Mouse (Mus musculus) megakaryocyte-erythroid progenitor cell, adult 5-6 weeks (primary cell): ENCODE data around the gene Ammecr1. TPM values are rescaled to one million over a fixed set of nuclear protein-coding genes. Genes with fewer than 3 reads are reported as not detected.

ENCODE experiments used
- total RNA-seq, 2 experiments: library from RNA; stranded (forward) in 1 of 2; stranded (reverse) in 1 of 2; fragments of 200-1000, 215-1000 nt in 1 of 2; fragments of >200 nt in 1 of 2; fragmentation: Nextera tagmentation in 1 of 2; gene quantifications; 2 replicates each; pipeline ENCODE4 v1.2.3; 2014 to 2017

Ammecr1 gene
- total RNA-seq, 2 experiments from 2014 or later = 44.6 to 72.0 TPM

Other genes starting within 250 kb of the Ammecr1 start
- gene Rtl9, start 132.9 kb upstream of the Ammecr1 start, total RNA-seq (2014; fragmentation: Nextera tagmentation) = not detected in 2 replicates
- gene Rtl9, start 132.9 kb upstream of the Ammecr1 start, total RNA-seq (2017) = not detected in 2 replicates